Mouse (Mus musculus) CH12.LX (cell line): ENCODE data around the gene Shmt1. TPM values are rescaled to one million over a fixed set of nuclear protein-coding genes. Genes with fewer than 3 reads are reported as not detected.

Experiments
- DNase-seq: peaks from one replicate; pipeline ENCODE4 v3.0.0-alpha.2; 2013; ENCODE audit errors: extremely low read depth
- H3K27ac ChIP-seq: 2 replicates; pipeline ENCODE4 v1.5.1; 2012; ENCODE audit warnings: low read depth, mild to moderate bottlenecking, control low read depth, moderate library complexity; ENCODE audit not compliant: insufficient read depth
- H3K27me3 ChIP-seq: replicated peaks from 2 replicates; pipeline ENCODE3; 2012; ENCODE audit warnings: inconsistent platforms
- H3K36me3 ChIP-seq, 2 experiments: replicated peaks in 1 of 2; 2 replicates each; pipeline versions ENCODE3 to v1.6.1; 2012; ENCODE audit warnings: inconsistent platforms in 1 of 2, low read length in 1 of 2, mild to moderate bottlenecking in 1 of 2, mixed read lengths in 1 of 2, moderate library complexity in 1 of 2; ENCODE audit not compliant: control insufficient read depth in 1 of 2, insufficient read depth in 1 of 2
- H3K4me1 ChIP-seq, 2 experiments: 2 replicates each; pipeline ENCODE4 v1.6.1; 2012; ENCODE audit warnings: inconsistent platforms in 1 of 2, moderate library complexity in 1 of 2; ENCODE audit not compliant: insufficient read depth in 2 of 2, control insufficient read depth in 1 of 2
- H3K4me2 ChIP-seq: 2 replicates; pipeline ENCODE4 v1.6.1; 2012; ENCODE audit warnings: low read depth, mild to moderate bottlenecking, control low read depth; ENCODE audit not compliant: poor library complexity, insufficient read depth, severe bottlenecking
- H3K4me3 ChIP-seq, 3 experiments: fragments of 150-350 bp in 1 of 3; sonication (generic) in 1 of 3; replicated peaks in 1 of 3; 2 replicates each; pipeline versions ENCODE3 to v1.5.1; 2011 to 2012; ENCODE audit warnings: low read depth in 2 of 3, low read length in 2 of 3, mild to moderate bottlenecking in 2 of 3, moderate library complexity in 2 of 3, control low read depth in 1 of 3, improper control_type of control experiment in 1 of 3, inconsistent platforms in 1 of 3, mixed read lengths in 1 of 3; ENCODE audit not compliant: poor library complexity in 1 of 3
- H3K79me2 ChIP-seq: replicated peaks from 2 replicates; pipeline ENCODE4 v1.6.1; 2012; ENCODE audit warnings: mild to moderate bottlenecking, moderate library complexity; ENCODE audit not compliant: control insufficient read depth, poor library complexity, insufficient read depth, severe bottlenecking; ENCODE audit errors: extremely low read depth
- H3K9ac ChIP-seq: 2 replicates; pipeline ENCODE4 v1.6.1; 2012; ENCODE audit warnings: low read depth, mild to moderate bottlenecking, control low read depth, moderate library complexity; ENCODE audit not compliant: insufficient read depth
- H3K9me3 ChIP-seq: replicated peaks from 2 replicates; pipeline ENCODE3; 2012; ENCODE audit warnings: low read length, inconsistent platforms, mixed read lengths
- BHLHE40 ChIP-seq: IDR thresholded peaks from 2 replicates; pipeline ENCODE4 v1.6.1; 2011; ENCODE audit warnings: mild to moderate bottlenecking, low read depth, low read length, improper control_type of control experiment
- CHD1 ChIP-seq: IDR thresholded peaks from 2 replicates; pipeline ENCODE4 v1.6.1; 2012; ENCODE audit warnings: low read depth, low read length, improper control_type of control experiment, inconsistent platforms
- CHD2 ChIP-seq: IDR thresholded peaks from 2 replicates; pipeline ENCODE4 v1.6.1; 2011; ENCODE audit warnings: low read length, improper control_type of control experiment
- EP300 ChIP-seq: IDR thresholded peaks from 2 replicates; pipeline ENCODE4 v1.6.1; 2011; ENCODE audit warnings: low read length, improper control_type of control experiment
- ETS1 ChIP-seq: conservative IDR thresholded peaks from 2 replicates; pipeline ENCODE4 v1.6.1; 2012; ENCODE audit warnings: low read depth, mild to moderate bottlenecking, inconsistent platforms, low read length, improper control_type of control experiment, moderate library complexity
- HCFC1 ChIP-seq: IDR thresholded peaks from 2 replicates; pipeline ENCODE4 v1.6.1; 2012; ENCODE audit warnings: low read depth, mild to moderate bottlenecking, inconsistent platforms, low read length, improper control_type of control experiment
- IRF4 ChIP-seq: IDR thresholded peaks from 2 replicates; pipeline ENCODE4 v1.6.1; 2014; ENCODE audit warnings: low read depth, mild to moderate bottlenecking, inconsistent platforms, low read length, improper control_type of control experiment
- JUN ChIP-seq: IDR thresholded peaks from 2 replicates; pipeline ENCODE4 v1.6.1; 2011; ENCODE audit warnings: low read depth, mild to moderate bottlenecking, low read length, improper control_type of control experiment, moderate library complexity; ENCODE audit not compliant: insufficient read depth
- KAT2A ChIP-seq: IDR thresholded peaks from 2 replicates; pipeline ENCODE4 v1.6.1; 2012; ENCODE audit warnings: low read length, improper control_type of control experiment, inconsistent platforms; ENCODE audit not compliant: insufficient replicate concordance
- MAFK ChIP-seq: IDR thresholded peaks from 2 replicates; pipeline ENCODE4 v1.6.1; 2011; ENCODE audit warnings: low read length, improper control_type of control experiment; ENCODE audit not compliant: insufficient replicate concordance
- MAX ChIP-seq: IDR thresholded peaks from 2 replicates; pipeline ENCODE4 v1.6.1; 2011; ENCODE audit warnings: low read length, improper control_type of control experiment
- MXI1 ChIP-seq: IDR thresholded peaks from 2 replicates; pipeline ENCODE4 v1.6.1; 2011; ENCODE audit warnings: mild to moderate bottlenecking, low read depth, low read length, improper control_type of control experiment
- NELFE ChIP-seq: IDR thresholded peaks from 2 replicates; pipeline ENCODE4 v1.6.1; 2011; ENCODE audit warnings: low read depth, low read length, improper control_type of control experiment
- POLR2AphosphoS2 ChIP-seq: IDR thresholded peaks from 2 replicates; pipeline ENCODE4 v1.6.1; 2011; ENCODE audit warnings: low read depth, low read length, improper control_type of control experiment
- RAD21 ChIP-seq: IDR thresholded peaks from 2 replicates; pipeline ENCODE4 v1.6.1; 2011; ENCODE audit warnings: low read depth, mild to moderate bottlenecking, low read length, improper control_type of control experiment, moderate library complexity
- RCOR1 ChIP-seq: conservative IDR thresholded peaks from 2 replicates; pipeline ENCODE4 v1.6.1; 2012; ENCODE audit warnings: low read depth, mild to moderate bottlenecking, inconsistent platforms, low read length, improper control_type of control experiment
- SIN3A ChIP-seq: IDR thresholded peaks from 2 replicates; pipeline ENCODE4 v1.6.1; 2012; ENCODE audit warnings: low read length, improper control_type of control experiment, inconsistent platforms
- TCF12 ChIP-seq: IDR thresholded peaks from 2 replicates; pipeline ENCODE4 v1.6.1; 2014; ENCODE audit warnings: low read depth, mild to moderate bottlenecking, inconsistent platforms, low read length, improper control_type of control experiment
- dilution Hi-C: fragments of 300-500 bp; cut with MboI; formaldehyde crosslinking; loops from 2 replicates; pipeline ENCODE4 v1.14.3; 2020; ENCODE audit warnings: low sequenced_read_pairs; ENCODE audit not compliant: extremely low pct_unique_long_range_greater_than_20kb, extremely low pct_ligation_motif_present
- in situ Hi-C: fragments of 300-500 bp; cut with MboI; formaldehyde crosslinking; loops from 3 replicates; pipeline ENCODE4 v1.14.3; 2019; ENCODE audit warnings: low sequenced_read_pairs, low pct_ligation_motif_present, low pct_unique_long_range_greater_than_20kb, mixed read lengths
- polyA plus RNA-seq: library from polyadenylated mRNA; unstranded; fragments of >175 nt; gene quantifications from 2 replicates; pipeline ENCODE4 v1.2.1, GENCODE M21; 2012; ENCODE audit warnings: low read depth; ENCODE audit not compliant: insufficient read length
- total RNA-seq, 2 experiments: library from RNA; depleted of rRNA; stranded (reverse); fragments of 300-350 nt in 1 of 2; fragments of >200 nt in 1 of 2; gene quantifications; 2 replicates each; pipeline ENCODE4 v1.2.3; 2012 to 2014

The Shmt1 gene
- total and polyA plus RNA-seq, 3 experiments = 136 to 197 (median 178) TPM

GRCm38 (mm10) chr11:60774841-60775240 is 36.7 kb downstream of the Shmt1 start:
- Histone ChIP-seq H3K36me3 (peaks cover 12 to 18% of the 10 kb centered on the region in 2 experiments), H3K9me3 (no peaks in the 10 kb centered on the region), H3K9ac (peak overlapping the region; percentile 89), H3K4me2 (peak overlapping the region; percentile 90), H3K79me2 (peaks cover 85% of the 10 kb centered on the region), H3K4me1 (peaks cover 13 to 64% of the 10 kb centered on the region in 2 experiments), H3K27me3 (no peaks in the 10 kb centered on the region), H3K27ac (peak overlapping the region; percentile 90), H3K4me3 (peak overlapping the region; percentile 78 to 98 (median 79))
- in situ Hi-C loops (loop anchor here (5.0 kb wide), 2 partner anchors 37 to 97 kb away; partner anchors contain the start of gene Shmt1), dilution Hi-C loops (no loop called here)
- TF ChIP-seq MAFK (0 out of 2 replicates have a peak, but pooled peaks have one; percentile 73), RAD21 (no peak)
- DNase-seq = no peak

- dilution Hi-C loops = no loop called here
- H3K79me2 ChIP-seq = peaks cover 80% of the 10 kb centered on the region
- no peak for DNase-seq
- peaks cover 6 to 12% of the 10 kb centered on the region in 2 experiments for H3K36me3 ChIP-seq
- peak overlapping the region in 1 of 3 experiments; percentile 9 for H3K4me3 ChIP-seq
- no peaks in the 10 kb centered on the region for H3K9me3 ChIP-seq
- H3K4me1 ChIP-seq = peaks cover 12 to 58% of the 10 kb centered on the region in 2 experiments
- peak overlapping the region; percentile 89 for H3K9ac ChIP-seq
- in situ Hi-C loops = no loop called here
- peak overlapping the region; percentile 60 for H3K4me2 ChIP-seq
- H3K27me3 ChIP-seq = no peaks in the 10 kb centered on the region
- peak overlapping the region; percentile 20; the same call in 1 of the 2 replicates for H3K27ac ChIP-seq
- TF ChIP-seq HCFC1 = no peak
- TF ChIP-seq IRF4 = 0 out of 2 replicates have a peak, but pooled peaks have one; percentile 21
- TF ChIP-seq POLR2AphosphoS2 = no peak
- TF ChIP-seq TCF12 = 0 out of 2 replicates have a peak, but pooled peaks have one; percentile 6
- TF ChIP-seq NELFE = no peak
- TF ChIP-seq SIN3A = peak; percentile 68
- 0 out of 2 replicates have a peak, but pooled peaks have one; percentile 52 for TF ChIP-seq MAX
- TF ChIP-seq ETS1 = no peak; the same call in 1 of the 2 replicates
- TF ChIP-seq EP300 = 0 out of 2 replicates have a peak, but pooled peaks have one; percentile 9
- TF ChIP-seq BHLHE40 = peak; percentile 56
- no peak for TF ChIP-seq CHD2
- TF ChIP-seq RCOR1 = 0 out of 2 replicates have a peak, but pooled peaks have one; percentile 52
- TF ChIP-seq KAT2A = 0 out of 2 replicates have a peak, but pooled peaks have one; percentile 11
- TF ChIP-seq JUN = no peak
- TF ChIP-seq MXI1 = peak; percentile 53; the same call in 1 of the 2 replicates
- TF ChIP-seq CHD1 = peak; percentile 88
These were observed 37.3 kb downstream of the Shmt1 start for GRCm38 (mm10) chr11:60774158-60774689.
